Mouse (Mus musculus): Measurements from ENCODE around the gene Lypd4. TPM values are rescaled to one million over a fixed set of nuclear protein-coding genes. Genes with fewer than 3 reads are reported as not detected.
"Not testable (repeated sequence)": the region's sequence is repeated elsewhere in the genome, so short reads cannot be mapped to it uniquely, and the experiment has no call there.

Gene Lypd4
- polyA plus RNA-seq, 1 experiment, result not detected

DNA sequence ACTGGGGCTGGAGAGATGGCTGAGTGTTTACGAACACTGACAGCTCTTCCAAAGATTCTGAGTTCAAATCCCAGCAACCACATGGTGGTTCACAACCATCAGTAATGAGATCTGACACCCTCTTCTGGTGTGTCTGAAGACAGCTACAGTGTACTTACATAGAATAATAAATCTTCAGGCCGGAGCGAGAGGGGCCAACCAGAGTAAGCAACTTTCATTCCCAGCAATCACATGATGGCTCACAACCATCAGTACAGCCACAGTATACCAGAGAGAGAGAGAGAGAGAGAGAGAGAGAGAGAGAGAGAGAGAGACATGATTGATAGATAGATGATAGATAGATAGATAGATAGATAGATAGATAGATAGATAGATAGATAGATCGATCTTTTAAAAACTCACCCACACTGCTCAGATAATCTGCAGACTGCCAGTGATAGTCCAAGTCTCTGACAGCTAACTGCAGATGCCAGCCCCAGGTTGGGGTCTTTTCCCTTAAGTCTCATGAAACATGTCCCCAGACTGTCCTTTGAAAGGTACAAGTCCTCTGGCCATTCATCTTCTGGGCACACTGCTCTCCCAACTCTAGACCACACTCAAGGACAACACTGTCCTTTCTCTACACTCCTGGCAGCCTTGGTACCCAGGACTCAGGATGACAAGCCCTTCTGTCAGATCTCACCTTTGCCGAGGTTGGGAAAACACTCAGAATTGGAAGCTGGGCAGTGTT lies 18.0 kb downstream of the Lypd4 start:
- DNase-seq (ENCODE audit: extremely low spot score in 1 of 2, low spot score in 1 of 2), result no peak

DNA sequence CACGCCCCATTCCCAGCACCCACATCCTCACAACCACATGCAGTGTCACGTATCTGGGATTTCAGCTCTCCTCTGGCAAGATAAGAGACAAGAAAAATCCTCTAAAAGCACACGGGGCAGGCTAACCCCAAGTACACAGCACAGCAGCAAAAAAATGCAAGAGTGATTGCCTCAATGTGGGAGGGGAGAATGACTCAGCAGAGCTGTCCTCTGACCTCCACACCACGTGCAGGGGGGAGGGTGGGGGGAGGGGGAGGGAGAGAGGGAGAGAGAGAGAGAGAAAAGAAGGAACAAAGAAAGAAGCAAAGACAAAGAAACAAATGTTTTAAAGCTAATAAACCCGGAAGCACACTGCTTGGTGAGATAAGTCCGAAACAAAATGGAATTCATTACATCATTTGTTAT lies 18.8 kb downstream of the Lypd4 start:
- DNase-seq (ENCODE audit: extremely low spot score in 1 of 2, low spot score in 1 of 2), result peak in 1 of 2 experiments; percentile 10

DNA sequence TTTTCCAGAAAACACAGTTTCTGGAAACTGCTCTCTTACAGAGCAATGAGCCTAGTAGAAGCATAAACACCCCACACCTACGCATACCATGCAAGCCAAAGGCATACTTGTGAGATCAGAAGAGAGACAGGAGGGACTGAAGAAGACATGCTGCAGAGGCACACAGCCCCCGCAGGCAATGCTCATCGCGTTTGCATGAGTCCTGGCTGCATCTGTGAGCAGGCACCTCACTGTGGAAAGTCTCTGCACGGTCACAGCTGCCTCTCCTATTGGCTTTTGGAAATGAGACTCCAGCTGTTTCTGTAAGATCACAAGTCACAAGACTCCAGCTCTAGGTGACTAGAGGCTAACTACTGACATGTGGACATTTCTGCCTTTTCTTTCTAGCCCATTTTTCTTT lies 19.6 kb downstream of the Lypd4 start:
- DNase-seq (ENCODE audit: extremely low spot score in 1 of 2, low spot score in 1 of 2), result peak; percentile 74 to 79

DNA sequence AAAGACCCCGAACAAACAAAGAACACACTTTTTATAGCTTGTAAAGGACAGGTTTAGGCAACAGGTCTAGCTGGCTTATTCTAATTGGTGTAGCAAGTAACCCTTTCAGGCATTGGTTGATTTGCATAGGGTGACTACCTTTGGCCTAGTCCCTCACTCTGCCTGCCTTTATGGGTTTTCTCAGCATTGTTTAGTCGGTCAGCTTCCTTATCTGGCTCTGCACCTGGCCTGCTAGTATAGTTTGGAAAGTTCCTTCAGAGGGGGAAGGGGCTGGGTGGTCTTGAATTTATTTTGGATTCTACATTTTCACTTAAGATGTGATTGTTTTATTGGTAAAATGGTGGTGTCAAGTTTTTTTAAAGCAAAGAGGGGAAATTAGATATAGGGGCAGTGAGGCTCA lies 23.2 kb downstream of the Lypd4 start:
- DNase-seq (ENCODE audit: extremely low spot score in 1 of 2, low spot score in 1 of 2), result not testable (repeated sequence)

GRCm38 (mm10) chr7:24845713-24846112 lies 24.0 kb downstream of the Lypd4 start:
- DNase-seq (ENCODE audit: extremely low spot score in 1 of 2, low spot score in 1 of 2), result no peak

- no peak for DNase-seq (ENCODE audit: extremely low spot score in 1 of 2, low spot score in 1 of 2)
These were observed 24.6 kb downstream of the Lypd4 start for GRCm38 (mm10) chr7:24845181-24845580.

DNA sequence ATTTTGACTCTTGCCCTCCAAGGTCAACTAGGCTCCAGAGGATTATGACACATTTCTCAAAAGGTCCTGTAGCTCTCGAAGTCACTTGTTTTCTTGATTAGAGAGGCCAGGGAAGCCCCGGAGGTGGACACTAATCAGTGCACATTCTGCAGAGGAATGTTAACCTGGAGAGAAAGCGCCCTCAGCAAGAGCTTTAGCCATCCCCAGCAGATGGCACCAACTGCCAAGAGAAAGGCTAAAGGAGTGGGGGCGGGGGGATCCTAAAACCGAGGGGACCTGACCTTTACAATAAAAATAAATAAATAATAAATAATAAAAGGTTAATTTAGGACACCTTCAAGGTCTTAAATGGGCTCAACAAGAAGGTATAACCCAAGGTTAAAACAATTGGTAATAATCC lies 25.6 kb downstream of the Lypd4 start:
- DNase-seq (ENCODE audit: extremely low spot score in 1 of 2, low spot score in 1 of 2), result no peak

GRCm38 (mm10) chr7:24841009-24841408 lies 28.7 kb downstream of the Lypd4 start:
- no peak for DNase-seq (ENCODE audit: extremely low spot score in 1 of 2, low spot score in 1 of 2)

GRCm38 (mm10) chr7:24840331-24840730 lies 29.4 kb downstream of the Lypd4 start:
- DNase-seq (ENCODE audit: extremely low spot score in 1 of 2, low spot score in 1 of 2), result no peak

DNA sequence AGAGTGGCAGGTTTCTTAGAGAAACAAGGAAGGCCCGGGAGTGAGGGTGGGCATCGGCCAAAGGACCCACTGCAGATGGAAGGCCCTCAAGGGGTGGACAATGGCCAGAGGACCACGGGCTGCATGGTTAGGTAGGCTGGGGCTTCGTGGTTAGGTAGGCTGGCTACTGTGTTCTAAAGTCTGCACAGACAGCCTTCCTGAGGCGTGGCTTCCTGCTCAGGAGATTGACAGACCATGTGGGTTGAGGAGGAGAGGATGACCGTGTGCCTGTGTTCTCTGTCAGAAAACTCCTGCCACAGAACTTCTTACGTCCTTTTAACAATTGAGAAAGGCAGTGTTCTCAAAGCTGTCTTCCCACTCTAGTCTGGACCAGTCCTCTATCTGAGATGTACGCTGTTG lies 30.3 kb downstream of the Lypd4 start:
- DNase-seq (ENCODE audit: extremely low spot score in 1 of 2, low spot score in 1 of 2), result no peak

DNA sequence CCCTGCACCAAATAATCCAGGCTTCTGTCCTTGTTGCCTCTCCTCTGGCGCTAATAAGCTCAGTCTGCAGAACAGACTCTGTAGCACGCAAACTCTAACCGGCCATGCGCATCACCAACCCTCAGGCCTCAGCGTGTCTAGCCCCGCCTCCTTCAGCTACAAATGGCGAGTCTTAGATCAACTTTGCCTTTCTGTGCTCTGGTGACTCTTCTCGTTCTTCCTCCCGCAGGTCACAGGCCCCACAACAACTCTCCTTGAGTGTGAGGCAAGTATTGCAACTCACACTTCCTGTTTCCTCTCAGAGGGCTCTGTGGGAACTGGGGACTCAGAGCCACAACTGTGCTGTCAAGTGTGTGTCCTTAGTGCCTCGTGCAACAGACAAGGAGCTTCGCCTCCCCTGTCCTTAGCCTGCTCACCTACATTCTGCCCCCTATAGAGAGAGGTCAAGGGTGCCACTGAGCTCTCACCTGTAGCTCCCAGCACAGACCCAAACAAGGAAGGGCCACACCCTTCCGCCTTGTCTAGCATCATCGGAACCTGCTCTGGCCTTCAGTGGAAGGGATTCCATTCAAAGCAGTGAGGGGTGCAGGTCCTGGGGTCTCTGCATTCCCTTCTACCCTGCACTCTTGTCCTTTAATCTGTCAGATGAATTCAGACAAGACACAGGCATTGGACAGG lies 30.9 kb downstream of the Lypd4 start:
- DNase-seq (ENCODE audit: extremely low spot score in 1 of 2, low spot score in 1 of 2), result not testable (repeated sequence)

DNA sequence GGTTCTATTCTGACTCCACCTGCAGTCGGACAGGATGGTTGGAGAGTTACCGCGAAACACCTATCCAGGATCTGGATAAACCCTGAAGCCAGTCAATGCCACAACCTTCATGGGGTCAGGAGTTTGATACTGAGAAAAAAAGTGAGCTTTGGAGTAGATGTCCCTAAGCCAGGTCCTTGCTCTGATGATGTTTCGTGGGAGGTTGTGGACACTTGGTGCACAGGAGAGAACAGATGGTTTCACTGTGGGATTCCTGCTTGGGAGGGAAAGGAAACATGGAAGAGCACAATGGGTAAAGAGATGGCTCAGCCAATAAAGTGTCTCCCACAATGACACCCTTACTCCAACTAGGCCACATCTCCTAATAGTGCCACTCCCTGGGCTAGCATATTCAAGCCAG lies 42.6 kb downstream of the Lypd4 start:
- no peak for DNase-seq (ENCODE audit: extremely low spot score in 1 of 2, low spot score in 1 of 2)

DNA sequence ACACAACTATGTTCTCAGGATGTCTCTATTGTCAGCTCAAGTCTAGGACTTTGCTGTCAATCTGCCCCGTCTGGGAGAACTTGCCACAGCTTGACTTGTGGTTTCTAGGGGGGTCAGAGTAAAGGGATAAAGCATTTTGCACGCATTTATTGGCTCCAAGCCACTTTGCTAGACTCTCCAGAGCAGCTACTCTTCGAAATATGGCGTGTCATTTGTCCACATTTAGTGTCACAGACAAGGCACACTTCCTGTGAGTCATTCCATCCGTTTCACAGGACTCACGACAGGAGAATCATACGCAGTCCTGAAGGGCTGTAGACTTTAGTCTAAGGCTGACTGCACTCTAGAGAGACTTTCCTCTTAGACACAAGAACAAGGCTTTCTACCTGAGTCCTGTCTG lies 45.3 kb downstream of the Lypd4 start:
- no peak for DNase-seq (ENCODE audit: extremely low spot score in 1 of 2, low spot score in 1 of 2)

DNA sequence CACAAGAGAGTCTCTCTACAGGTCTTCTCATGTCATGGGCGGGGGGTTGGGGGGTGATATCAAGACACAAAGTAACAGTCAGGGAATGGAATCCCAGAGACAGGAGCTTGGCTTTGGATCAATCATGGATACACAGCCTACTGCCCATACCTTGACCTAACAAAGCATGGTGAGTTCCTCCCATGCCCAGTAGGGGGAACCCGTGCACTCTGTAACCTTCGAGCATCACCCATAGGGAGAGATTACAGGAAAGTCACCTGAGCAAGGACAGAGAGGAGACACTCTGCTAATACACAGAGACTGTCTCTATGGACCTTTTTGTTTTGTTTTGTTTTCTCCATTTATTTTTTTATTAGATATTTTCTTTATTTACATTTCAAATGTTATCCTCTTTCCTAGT lies 52.2 kb downstream of the Lypd4 start:
- peak; percentile 38 to 89 for DNase-seq (ENCODE audit: extremely low spot score in 1 of 2, low spot score in 1 of 2)

Other genes with a start within 250 kb of the Lypd4 start
- gene Lypd3, start 233.4 kb downstream of the Lypd4 start, polyA plus RNA-seq (2012; rRNA removed), result not detected in 2 replicates
- gene Tex101, start 193.3 kb downstream of the Lypd4 start, polyA plus RNA-seq (2012; rRNA removed), result not detected in 2 replicates
- gene BC049730, start 160.7 kb downstream of the Lypd4 start, polyA plus RNA-seq (2012; rRNA removed), result not detected in 2 replicates
- not detected in 2 replicates for gene Gm4763, start 143.0 kb downstream of the Lypd4 start, polyA plus RNA-seq (2012; rRNA removed)
- gene Cd177, start 109.6 kb downstream of the Lypd4 start, polyA plus RNA-seq (2012; rRNA removed), result 0.04 TPM in 2 replicates
- not detected in 2 replicates for gene Ceacam10, start 92.7 kb downstream of the Lypd4 start, polyA plus RNA-seq (2012; rRNA removed)
- 9.6 and 13.7 TPM in 2 replicates for gene Gm9844, start 7.7 kb downstream of the Lypd4 start, polyA plus RNA-seq (2012; rRNA removed)
- gene Dmrtc2, start 116 bp upstream of the Lypd4 start, polyA plus RNA-seq (2012; rRNA removed), result 0.06 TPM in 1 of 2 replicates, not detected in the other
- gene Rps19, start 14.4 kb upstream of the Lypd4 start, polyA plus RNA-seq (2012; rRNA removed), result 319 and 386 TPM in 2 replicates
- gene Cd79a, start 27.4 kb upstream of the Lypd4 start, polyA plus RNA-seq (2012; rRNA removed), result 0.72 and 0.86 TPM in 2 replicates
- 167 and 181 TPM in 2 replicates for gene Arhgef1, start 33.0 kb upstream of the Lypd4 start, polyA plus RNA-seq (2012; rRNA removed)
- gene Gm4881, start 74.6 kb upstream of the Lypd4 start, polyA plus RNA-seq (2012; rRNA removed), result 0.17 TPM in 1 of 2 replicates, not detected in the other
- gene Rabac1, start 102.8 kb upstream of the Lypd4 start, polyA plus RNA-seq (2012; rRNA removed), result 337 and 384 TPM in 2 replicates
- gene Atp1a3, start 136.0 kb upstream of the Lypd4 start, polyA plus RNA-seq (2012; rRNA removed), result 1,131 and 1,133 TPM in 2 replicates
- 211 and 215 TPM in 2 replicates for gene Grik5, start 202.4 kb upstream of the Lypd4 start, polyA plus RNA-seq (2012; rRNA removed)
- gene Zfp574, start 202.6 kb upstream of the Lypd4 start, polyA plus RNA-seq (2012; rRNA removed), result 34.6 and 40.6 TPM in 2 replicates

Measured in frontal cortex, adult 2 months (tissue).